Mouse (Mus musculus) cerebellum, adult 2 months (tissue): Measurements from ENCODE around the gene Tmem120a.

ENCODE experiments used
- CTCF ChIP-seq: fragments of 200-500 bp; IDR thresholded peaks from 2 replicates; pipeline ENCODE4 v1.5.1; 2011; ENCODE audit warnings: low read depth, mild to moderate bottlenecking, control low read depth, low read length, moderate library complexity, borderline replicate concordance; ENCODE audit not compliant: insufficient read depth
- POLR2A ChIP-seq: fragments of 200-500 bp; IDR thresholded peaks from 2 replicates; pipeline ENCODE4 v1.6.1; 2011; ENCODE audit warnings: low read length, control low read depth, borderline replicate concordance; ENCODE audit not compliant: insufficient read depth

DNA sequence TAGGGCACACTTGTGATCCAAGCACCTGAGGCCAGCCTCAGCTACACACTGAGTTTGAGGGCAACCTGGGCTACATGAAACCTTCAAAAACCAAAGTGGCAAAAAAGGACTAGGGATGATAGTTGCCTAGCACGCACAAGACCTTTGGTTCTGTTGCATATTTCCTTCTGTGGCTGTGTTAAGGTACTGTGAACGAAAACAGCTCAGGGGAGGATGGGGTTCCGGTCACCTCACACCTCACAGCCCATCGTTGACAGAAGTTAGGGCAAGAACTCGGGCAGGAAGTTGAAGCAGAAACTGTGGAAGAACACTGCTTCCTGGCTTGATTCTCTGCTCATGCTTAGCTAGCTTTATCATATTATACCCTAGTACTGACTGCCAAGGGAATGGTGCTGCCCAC, 34.5 kb downstream of the Tmem120a start:
- no peak for TF ChIP-seq CTCF
- TF ChIP-seq POLR2A = no peak
